Mouse (Mus musculus) brain, embryonic 14.5 days (tissue): ENCODE measurements at regions not wholly inside any gene's neighbourhood (a gene's known extent, or its start where the extent isn't known, plus 50 kb on each side); places are given as distances from the start of the nearest gene placed in this dataset.
"Not testable (repeated sequence)": the region's sequence is repeated elsewhere in the genome, so short reads cannot be mapped to it uniquely, and the experiment has no call there.

ENCODE experiments used
- CTCF ChIP-seq: fragments of 200-500 bp; IDR thresholded peaks from 2 replicates; pipeline ENCODE4 v1.5.1; 2012; ENCODE audit warnings: inconsistent platforms, mild to moderate bottlenecking, moderate library complexity, borderline replicate concordance; ENCODE audit not compliant: insufficient read depth, insufficient read length; ENCODE audit errors: extremely low read depth
- POLR2A ChIP-seq: fragments of 200-500 bp; IDR thresholded peaks from 2 replicates; pipeline ENCODE4 v1.6.1; 2012; ENCODE audit warnings: mild to moderate bottlenecking, inconsistent platforms, borderline replicate concordance; ENCODE audit not compliant: poor library complexity, insufficient read depth, insufficient read length, severe bottlenecking; ENCODE audit errors: extremely low read depth

DNA sequence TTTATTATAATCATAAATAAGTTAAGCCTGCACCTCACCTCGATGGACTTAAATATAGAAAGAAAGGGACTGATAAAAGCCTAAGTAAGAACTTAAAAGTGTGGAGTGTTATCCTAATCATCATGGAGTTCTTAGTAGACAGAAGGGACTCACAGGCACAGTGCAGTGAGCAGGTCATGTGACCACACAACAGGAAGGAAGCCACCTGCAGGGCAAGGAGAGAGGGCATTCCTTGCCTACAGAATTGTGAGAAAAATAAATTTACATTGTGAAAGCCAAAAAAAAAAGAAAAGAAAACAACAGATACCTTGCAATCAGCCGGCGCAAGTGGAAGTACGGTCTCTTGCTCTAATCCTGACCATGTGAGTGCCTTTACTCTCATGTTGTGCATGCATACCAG lies 454.8 kb downstream of the Zpld1 start:
- TF ChIP-seq CTCF, POLR2A: not testable (repeated sequence)
